Mouse (Mus musculus): Measurements from ENCODE around the gene Nsmf.

The Nsmf gene

DNA sequence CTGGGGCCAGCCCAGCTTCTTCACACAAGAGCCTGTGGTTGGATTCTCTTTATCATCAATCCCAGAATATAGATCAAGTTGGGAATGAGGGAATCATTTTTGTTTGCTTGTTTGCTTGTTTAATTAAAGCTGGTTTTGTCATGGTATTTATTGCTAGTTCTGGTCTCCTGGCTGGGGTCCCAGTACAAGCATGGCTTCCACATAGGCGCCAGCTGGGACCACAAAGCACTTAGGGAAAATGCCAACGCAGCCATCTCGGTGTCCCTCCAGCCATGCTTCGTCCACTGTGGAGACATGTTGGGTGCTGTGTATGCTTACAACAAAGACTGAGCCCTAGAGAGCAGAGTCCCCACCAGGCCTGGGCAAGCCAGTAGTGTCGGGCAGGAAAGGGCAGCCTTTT is 31.4 kb downstream of the Nsmf start:
- DNase-seq (ENCODE audit: low read depth, low spot score): no peak

DNA sequence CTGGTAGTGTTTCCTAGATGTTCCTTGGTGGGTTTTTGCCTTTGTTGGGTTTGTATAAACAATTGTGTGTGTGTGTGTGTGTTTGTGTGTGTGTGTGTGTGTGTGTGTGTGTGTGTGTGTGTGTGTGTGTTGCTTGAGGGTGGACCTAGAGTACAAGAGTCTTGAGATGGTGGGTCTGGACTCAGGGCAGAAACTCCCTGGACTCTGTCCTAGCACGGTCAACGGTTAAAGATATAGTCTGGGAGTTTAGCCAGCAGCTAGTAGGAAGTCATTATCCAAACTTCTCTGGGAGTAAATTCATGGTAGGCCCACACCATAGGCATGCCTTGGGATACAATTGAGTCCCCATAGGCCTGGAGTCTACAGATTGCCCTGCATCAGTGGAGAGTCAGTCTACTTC is 33.7 kb downstream of the Nsmf start:
- DNase-seq (ENCODE audit: low read depth, low spot score): no peak

DNA sequence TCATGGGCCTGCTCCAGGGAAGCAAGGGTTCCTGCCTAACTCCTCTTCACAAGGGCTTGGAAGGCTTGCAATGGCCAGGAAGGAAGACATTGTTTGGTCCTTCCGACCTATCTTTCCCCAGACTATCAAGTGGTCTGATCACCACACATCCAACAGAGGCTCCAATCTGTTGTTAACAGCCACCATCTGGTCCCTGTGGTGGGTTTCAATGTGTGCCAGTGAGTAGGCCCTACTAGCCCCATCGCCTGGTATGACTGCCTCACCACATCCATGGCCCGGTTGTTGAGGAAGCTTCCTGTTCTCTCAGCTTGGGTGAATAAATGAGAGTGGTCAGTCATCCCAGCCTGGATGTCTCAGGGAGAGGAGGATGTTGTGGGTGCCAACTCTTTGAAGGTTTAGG is 34.5 kb downstream of the Nsmf start:
- no peak for DNase-seq (ENCODE audit: low read depth, low spot score)

DNA sequence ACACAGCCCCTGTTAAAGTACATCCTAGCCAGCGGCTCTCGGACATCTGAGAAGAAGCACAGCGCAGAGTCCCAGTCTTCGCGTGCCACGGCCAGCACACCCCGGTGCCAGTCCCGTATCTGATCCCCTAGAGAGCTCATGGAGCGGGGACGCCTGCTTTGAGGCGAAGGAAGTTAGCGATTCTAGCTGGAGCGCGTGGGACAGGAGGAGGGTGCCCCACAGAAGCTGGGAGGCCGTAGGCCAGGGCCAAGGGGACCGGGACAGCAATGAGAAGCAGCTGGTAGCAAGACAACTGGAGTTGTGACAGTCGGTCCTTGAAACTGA is 40.6 kb downstream of the Nsmf start:
- DNase-seq (ENCODE audit: low read depth, low spot score): no peak

DNA sequence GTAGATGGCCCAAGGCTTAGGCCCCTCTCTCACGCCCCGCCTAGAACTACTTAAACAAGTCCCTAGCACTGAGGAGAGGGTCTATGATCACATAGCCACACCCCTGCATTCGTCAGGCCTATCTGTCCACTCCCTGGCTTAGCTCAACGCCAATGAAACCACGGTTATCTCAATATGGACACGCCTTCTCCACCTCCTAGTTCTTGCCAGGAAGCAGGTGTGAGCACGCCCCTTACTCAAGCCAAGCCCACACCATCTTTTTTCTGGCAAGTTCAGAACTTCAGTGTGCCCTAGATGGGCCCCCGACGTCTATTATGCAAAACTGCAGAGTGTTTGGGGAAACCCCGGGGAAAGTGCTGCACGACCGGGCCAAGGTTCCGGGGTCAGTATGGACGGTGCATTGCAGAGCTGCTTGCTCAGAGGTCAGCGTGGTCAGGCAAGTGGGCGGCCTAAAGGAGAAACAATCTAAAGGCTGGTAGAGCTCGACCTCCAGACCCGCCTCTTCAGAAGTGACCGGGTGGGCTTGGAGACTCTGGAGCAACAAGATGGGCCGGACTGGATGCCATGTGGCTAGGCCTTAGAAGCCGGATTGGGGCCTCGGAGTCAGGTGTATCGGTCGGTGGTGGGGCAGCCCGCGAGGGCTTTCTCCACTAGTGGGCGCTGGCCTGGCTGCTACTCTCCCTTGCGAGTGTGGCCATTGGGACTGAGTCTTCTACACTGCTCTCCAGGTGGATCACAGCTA is 41.1 kb downstream of the Nsmf start, which contains the start of gene Noxa1:
Noxa1 (minus strand) TSS at position 41 of the 742 bp plus-strand sequence.
- no peak for DNase-seq (ENCODE audit: low read depth, low spot score)

DNA sequence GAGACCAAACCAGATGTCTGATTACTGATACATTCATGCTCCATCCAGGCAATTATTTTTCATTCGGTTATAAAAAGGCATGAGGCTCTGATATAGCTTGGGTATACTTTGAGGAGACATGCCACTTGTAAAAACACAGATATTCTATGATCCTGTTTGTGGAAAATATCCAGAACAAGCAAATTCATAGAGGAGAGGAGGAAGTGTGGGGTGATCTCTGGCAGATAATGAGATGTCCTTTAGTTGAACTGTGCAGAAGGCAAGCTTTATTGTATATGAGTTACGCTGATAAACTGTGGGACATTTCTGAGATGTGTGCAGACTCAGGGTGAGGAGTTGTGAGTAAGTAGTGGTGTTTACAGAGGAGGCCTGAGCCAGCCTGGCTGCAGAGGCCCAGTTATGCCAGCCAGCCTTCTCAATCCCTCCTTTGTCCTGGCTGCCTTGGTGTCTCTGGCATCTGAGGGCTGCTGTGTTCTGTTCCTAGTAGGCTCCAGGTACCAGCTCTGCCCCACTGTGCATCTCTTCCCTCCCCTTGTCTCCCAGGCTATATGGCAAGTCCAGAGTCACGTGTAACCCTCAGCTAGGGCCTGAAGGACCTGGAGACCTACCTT is 44.0 kb downstream of the Nsmf start:
- DNase-seq (ENCODE audit: low read depth, low spot score): no peak

DNA sequence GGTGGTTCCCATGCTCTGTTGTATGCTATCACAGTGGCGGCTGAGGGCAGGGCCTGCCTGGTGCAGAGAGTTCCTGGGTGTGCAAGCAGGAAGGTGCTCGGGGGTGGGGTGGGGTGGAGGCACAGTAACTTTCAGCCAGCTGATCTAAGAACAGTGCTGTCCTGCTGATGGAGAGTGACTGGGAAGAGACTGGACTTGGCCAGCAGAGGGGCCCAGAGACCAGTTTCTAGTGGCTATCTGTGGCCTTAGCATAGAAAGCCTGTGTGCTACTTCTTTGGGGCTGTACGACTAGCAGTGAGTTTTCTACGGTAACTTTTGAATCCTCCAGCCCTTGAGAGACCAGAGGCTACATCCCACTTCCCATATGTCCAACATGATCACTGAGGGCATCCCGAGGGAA is 44.8 kb downstream of the Nsmf start:
- DNase-seq (ENCODE audit: low read depth, low spot score): peak; percentile 49

DNA sequence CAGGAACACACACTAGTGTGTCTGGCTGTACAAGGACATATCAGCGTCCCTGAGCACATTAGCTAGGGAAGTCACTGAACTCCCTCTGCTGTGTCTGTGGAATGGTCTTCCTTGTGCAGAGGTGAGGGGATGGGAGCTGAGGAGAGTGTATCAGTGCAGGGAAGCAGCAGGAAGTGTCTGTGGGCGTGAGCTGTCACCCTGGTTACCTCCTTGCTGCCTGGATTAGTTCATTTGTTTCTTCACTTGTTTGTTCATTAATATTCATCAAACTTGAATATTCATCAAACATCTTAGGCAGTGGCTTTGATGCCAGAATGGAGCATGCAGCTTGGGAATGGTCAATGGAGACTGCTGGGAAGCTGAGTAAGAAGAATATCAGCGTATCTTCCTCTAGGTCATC is 45.5 kb downstream of the Nsmf start:
- DNase-seq (ENCODE audit: low read depth, low spot score): no peak

DNA sequence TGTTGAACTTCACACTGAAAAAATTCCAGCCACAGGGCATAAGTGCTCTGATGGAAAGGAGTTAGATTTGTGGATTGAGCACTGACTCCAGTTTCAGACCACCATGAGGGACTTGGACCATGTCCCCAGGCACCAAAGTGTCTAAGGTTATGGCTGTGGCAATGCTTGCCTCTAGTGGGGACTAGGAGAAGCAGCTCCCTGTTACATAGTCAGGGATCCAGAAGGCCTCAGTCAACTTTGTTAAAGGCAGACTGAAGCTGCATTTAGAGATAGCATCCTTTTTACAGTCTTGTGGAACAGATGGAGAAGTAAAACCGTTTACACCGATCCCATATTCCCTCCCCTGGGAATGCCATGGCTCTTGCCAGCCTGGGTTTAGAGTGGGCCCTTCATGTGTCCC is 50.0 kb downstream of the Nsmf start:
- no peak for DNase-seq (ENCODE audit: low read depth, low spot score)

DNA sequence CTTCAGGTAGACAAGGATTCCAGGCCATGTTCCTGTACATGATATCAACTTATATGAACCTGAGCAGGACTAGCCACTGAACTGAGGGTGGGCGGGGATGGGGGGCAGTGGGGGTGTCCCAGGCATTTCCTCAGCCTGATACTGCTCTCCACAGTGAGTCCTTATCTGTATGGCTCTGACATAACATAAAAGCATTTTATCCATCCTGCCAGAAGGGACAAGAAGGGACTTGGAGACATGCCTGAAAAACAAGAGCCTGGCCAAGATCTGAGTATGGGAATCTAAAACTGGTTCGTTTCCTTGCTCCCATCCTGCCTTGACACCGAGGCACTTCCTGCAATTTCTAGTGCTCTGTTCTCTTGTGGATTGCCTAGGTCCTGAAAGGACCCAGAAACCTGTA is 51.9 kb downstream of the Nsmf start:
- no peak for DNase-seq (ENCODE audit: low read depth, low spot score)

DNA sequence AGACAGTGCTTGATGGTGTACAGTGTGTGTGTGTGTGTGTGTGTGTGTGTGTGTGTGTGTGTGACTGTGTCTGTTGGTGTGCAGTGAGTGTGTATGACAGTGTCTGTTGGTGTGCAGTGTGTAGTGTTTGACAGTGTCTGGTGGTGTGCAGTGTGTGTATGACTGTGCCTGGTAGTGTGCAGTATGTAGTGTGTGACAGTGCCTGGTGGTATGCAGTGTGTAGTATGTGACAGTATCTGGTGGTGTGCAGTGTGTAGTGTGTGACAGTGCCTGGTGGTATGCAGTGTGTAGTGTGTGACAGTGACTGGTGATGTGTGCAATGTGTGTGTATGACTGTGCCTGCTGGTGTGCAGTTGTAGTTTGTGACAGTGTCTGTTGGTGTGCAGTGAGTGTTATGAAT is 55.3 kb downstream of the Nsmf start:
- DNase-seq (ENCODE audit: low read depth, low spot score): no peak

DNA sequence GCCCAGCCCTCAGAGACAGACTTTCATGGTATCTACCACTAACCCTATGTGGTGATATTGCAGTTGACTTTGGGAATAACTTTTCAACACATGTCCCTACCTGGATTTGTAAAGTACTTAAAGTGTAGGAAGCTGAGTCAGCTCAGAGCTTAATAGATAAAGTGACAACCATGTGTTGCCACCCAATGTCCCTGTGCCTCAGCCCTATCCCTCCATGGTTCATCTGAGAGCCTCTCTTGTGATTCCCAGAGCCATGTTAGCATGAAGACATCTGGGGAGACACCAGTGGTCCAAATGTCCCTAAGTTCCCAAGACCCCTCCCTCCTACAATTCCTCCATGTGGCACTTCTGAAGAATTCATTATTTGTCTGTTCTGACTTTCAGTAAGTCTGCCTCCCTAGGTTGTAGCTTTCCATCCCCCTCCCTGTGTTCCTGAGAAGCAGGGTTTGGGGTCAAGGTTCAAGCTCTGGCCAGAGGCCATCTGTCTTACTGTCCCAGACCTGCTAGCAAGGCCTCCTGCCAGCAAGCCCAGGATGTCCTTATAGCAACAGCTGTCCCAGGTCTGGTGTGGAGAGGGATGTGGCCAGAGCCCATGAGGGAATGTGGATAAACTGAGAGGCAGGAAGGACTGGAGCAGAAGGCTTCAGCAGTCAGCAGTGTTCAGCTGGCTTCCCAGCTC is 56.5 kb downstream of the Nsmf start:
- DNase-seq (ENCODE audit: low read depth, low spot score): no peak

DNA sequence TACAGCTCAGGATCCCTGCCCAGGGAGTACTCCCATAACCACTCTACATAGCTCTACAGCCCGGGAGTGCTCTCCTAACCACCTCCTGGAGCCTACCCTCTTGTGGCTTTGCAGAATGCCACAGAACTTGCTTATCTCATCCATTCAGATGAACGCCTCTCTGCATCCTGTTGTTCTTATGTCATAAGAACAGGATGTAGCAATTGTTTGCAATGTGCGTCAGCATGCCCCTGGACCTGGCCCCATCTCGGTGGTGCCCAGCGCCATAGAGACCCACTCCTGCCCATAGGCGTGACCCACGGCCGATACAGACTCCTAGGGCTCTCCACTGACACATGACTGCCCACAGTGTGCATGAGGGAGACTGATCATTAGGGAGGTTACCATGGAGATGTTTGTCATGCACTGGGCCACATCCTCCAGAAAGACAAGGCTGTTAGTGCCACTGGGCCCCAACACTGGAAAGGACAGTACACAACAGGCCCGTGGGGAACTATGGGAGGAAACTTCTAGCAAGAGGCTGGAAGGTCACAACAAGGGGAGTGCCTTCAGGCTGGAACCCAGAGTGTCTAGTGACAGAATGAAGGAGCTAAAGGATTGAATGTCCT is 57.1 kb downstream of the Nsmf start:
- no peak for DNase-seq (ENCODE audit: low read depth, low spot score)

Measured in retina, postnatal 7 days (tissue).